Mouse (Mus musculus): ENCODE results near the gene Fads2.

Gene Fads2

GRCm38 (mm10) chr19:10056686-10057085 lies 44.9 kb downstream of the Fads2 start:
- TF ChIP-seq CTCF (conservative IDR thresholded peaks at IDR 0.05; ENCODE audit: low read length) = no peak
- TF ChIP-seq NANOG (IDR thresholded peaks at IDR 0.05; ENCODE audit: borderline replicate concordance, low read length) = no peak
- no peak for TF ChIP-seq POU5F1 (IDR thresholded peaks at IDR 0.05; ENCODE audit: borderline replicate concordance, low read length)
- peaks cover 39% of the 10 kb centered on the region for H3K27me3 ChIP-seq (ENCODE audit: insufficient read depth, low read length)
- no peaks in the 10 kb centered on the region for H3K9me3 ChIP-seq (ENCODE audit: low read length)
- peaks cover 21% of the 10 kb centered on the region for H3K4me1 ChIP-seq (replicated peaks; ENCODE audit: low read depth, low read length)
- peaks cover 9% of the 10 kb centered on the region for H3K36me3 ChIP-seq (ENCODE audit: insufficient read depth, low read length)
- no peak overlapping the region for H3K4me3 ChIP-seq (replicated peaks; ENCODE audit: low read length)

GRCm38 (mm10) chr19:10055783-10056660 lies 45.5 kb downstream of the Fads2 start:
- Histone ChIP-seq H3K4me1 (replicated peaks; ENCODE audit: low read depth, low read length) (peaks cover 21% of the 10 kb centered on the region), H3K4me3 (replicated peaks; ENCODE audit: low read length) (no peak overlapping the region; the same call in 1 of the 2 replicates), H3K36me3 (ENCODE audit: insufficient read depth, low read length) (0 out of 2 replicates have a peak, but pooled peaks cover 3% of the 10 kb centered on the region), H3K27me3 (ENCODE audit: insufficient read depth, low read length) (peaks cover 39% of the 10 kb centered on the region), H3K9me3 (ENCODE audit: low read length) (no peaks in the 10 kb centered on the region)
- TF ChIP-seq NANOG (IDR thresholded peaks at IDR 0.05; ENCODE audit: borderline replicate concordance, low read length) = no peak

- peaks cover 16% of the 10 kb centered on the region for H3K4me1 ChIP-seq (replicated peaks; ENCODE audit: low read depth, low read length)
- no peak overlapping the region for H3K4me3 ChIP-seq (replicated peaks; ENCODE audit: low read length)
- no peaks in the 10 kb centered on the region for H3K36me3 ChIP-seq (ENCODE audit: insufficient read depth, low read length)
- TF ChIP-seq NANOG (IDR thresholded peaks at IDR 0.05; ENCODE audit: borderline replicate concordance, low read length) = no peak
- TF ChIP-seq CTCF (conservative IDR thresholded peaks at IDR 0.05; ENCODE audit: low read length) = no peak
- TF ChIP-seq POU5F1 (IDR thresholded peaks at IDR 0.05; ENCODE audit: borderline replicate concordance, low read length) = no peak
- no peaks in the 10 kb centered on the region for H3K9me3 ChIP-seq (ENCODE audit: low read length)
- H3K27me3 ChIP-seq (ENCODE audit: insufficient read depth, low read length) = peaks cover 44% of the 10 kb centered on the region
Observed at GRCm38 (mm10) chr19:10055261-10055660, 46.3 kb downstream of the Fads2 start.

- Histone ChIP-seq H3K9me3 (ENCODE audit: low read length) (no peaks in the 10 kb centered on the region), H3K27me3 (ENCODE audit: insufficient read depth, low read length) (peaks cover 45% of the 10 kb centered on the region), H3K4me1 (replicated peaks; ENCODE audit: low read depth, low read length) (peaks cover 15% of the 10 kb centered on the region), H3K4me3 (replicated peaks; ENCODE audit: low read length) (no peak overlapping the region), H3K36me3 (ENCODE audit: insufficient read depth, low read length) (no peaks in the 10 kb centered on the region)
- no peak for TF ChIP-seq CTCF (conservative IDR thresholded peaks at IDR 0.05; ENCODE audit: low read length)
- TF ChIP-seq NANOG (IDR thresholded peaks at IDR 0.05; ENCODE audit: borderline replicate concordance, low read length) = no peak
- TF ChIP-seq POU5F1 (IDR thresholded peaks at IDR 0.05; ENCODE audit: borderline replicate concordance, low read length) = no peak
Observed at GRCm38 (mm10) chr19:10054361-10055075, 47.0 kb downstream of the Fads2 start.

GRCm38 (mm10) chr19:10053692-10054260 lies 47.8 kb downstream of the Fads2 start:
- peaks cover 14% of the 10 kb centered on the region for H3K4me1 ChIP-seq (replicated peaks; ENCODE audit: low read depth, low read length)
- no peaks in the 10 kb centered on the region for H3K9me3 ChIP-seq (ENCODE audit: low read length)
- H3K36me3 ChIP-seq (ENCODE audit: insufficient read depth, low read length) = no peaks in the 10 kb centered on the region
- TF ChIP-seq POU5F1 (IDR thresholded peaks at IDR 0.05; ENCODE audit: borderline replicate concordance, low read length) = no peak
- TF ChIP-seq CTCF (conservative IDR thresholded peaks at IDR 0.05; ENCODE audit: low read length) = no peak
- TF ChIP-seq NANOG (IDR thresholded peaks at IDR 0.05; ENCODE audit: borderline replicate concordance, low read length) = no peak
- peaks cover 47% of the 10 kb centered on the region for H3K27me3 ChIP-seq (ENCODE audit: insufficient read depth, low read length)
- H3K4me3 ChIP-seq (replicated peaks; ENCODE audit: low read length) = no peak overlapping the region

- peaks cover 49% of the 10 kb centered on the region for H3K27me3 ChIP-seq (ENCODE audit: insufficient read depth, low read length)
- H3K4me1 ChIP-seq (replicated peaks; ENCODE audit: low read depth, low read length) = peaks cover 13% of the 10 kb centered on the region
- TF ChIP-seq CTCF (conservative IDR thresholded peaks at IDR 0.05; ENCODE audit: low read length) = no peak
- no peak for TF ChIP-seq POU5F1 (IDR thresholded peaks at IDR 0.05; ENCODE audit: borderline replicate concordance, low read length)
- no peak for TF ChIP-seq NANOG (IDR thresholded peaks at IDR 0.05; ENCODE audit: borderline replicate concordance, low read length)
- no peaks in the 10 kb centered on the region for H3K9me3 ChIP-seq (ENCODE audit: low read length)
- no peak overlapping the region for H3K4me3 ChIP-seq (replicated peaks; ENCODE audit: low read length)
- H3K36me3 ChIP-seq (ENCODE audit: insufficient read depth, low read length) = no peaks in the 10 kb centered on the region
Observed at GRCm38 (mm10) chr19:10052698-10053097, 48.8 kb downstream of the Fads2 start.

GRCm38 (mm10) chr19:10050438-10050837 lies 51.1 kb downstream of the Fads2 start:
- H3K27me3 ChIP-seq (ENCODE audit: insufficient read depth, low read length) = peaks cover 62% of the 10 kb centered on the region
- H3K4me3 ChIP-seq (replicated peaks; ENCODE audit: low read length) = no peak overlapping the region
- no peaks in the 10 kb centered on the region for H3K36me3 ChIP-seq (ENCODE audit: insufficient read depth, low read length)
- peaks cover 13% of the 10 kb centered on the region for H3K4me1 ChIP-seq (replicated peaks; ENCODE audit: low read depth, low read length)
- TF ChIP-seq CTCF (conservative IDR thresholded peaks at IDR 0.05; ENCODE audit: low read length) = no peak
- TF ChIP-seq POU5F1 (IDR thresholded peaks at IDR 0.05; ENCODE audit: borderline replicate concordance, low read length) = no peak
- H3K9me3 ChIP-seq (ENCODE audit: low read length) = no peaks in the 10 kb centered on the region

GRCm38 (mm10) chr19:10049533-10049932 lies 52.0 kb downstream of the Fads2 start:
- no peaks in the 10 kb centered on the region for H3K36me3 ChIP-seq (ENCODE audit: insufficient read depth, low read length)
- H3K4me1 ChIP-seq (replicated peaks; ENCODE audit: low read depth, low read length) = peaks cover 17% of the 10 kb centered on the region
- TF ChIP-seq CTCF (conservative IDR thresholded peaks at IDR 0.05; ENCODE audit: low read length) (no peak), NANOG (IDR thresholded peaks at IDR 0.05; ENCODE audit: borderline replicate concordance, low read length) (no peak), POU5F1 (IDR thresholded peaks at IDR 0.05; ENCODE audit: borderline replicate concordance, low read length) (no peak)
- no peak overlapping the region for H3K4me3 ChIP-seq (replicated peaks; ENCODE audit: low read length)
- no peaks in the 10 kb centered on the region for H3K9me3 ChIP-seq (ENCODE audit: low read length)
- peaks cover 61% of the 10 kb centered on the region for H3K27me3 ChIP-seq (ENCODE audit: insufficient read depth, low read length)
